9 mouse cellular contexts compared by ENCODE assay signal in genomic region chr8:126592771-126593571, GRCm38 (mm10). TPM values are rescaled to one million over a fixed set of nuclear protein-coding genes. Genes with fewer than 3 reads are reported as not detected.
A peak's percentile ranks its signal among the peaks of the same experiment; 100 is the strongest.
DNase-seq lines count a peak whose midpoint lies in the region; ATAC-seq and TF ChIP-seq lines count a peak whose summit lies in the region.
"Had no signal": no experiment of that assay in that cellular context is flagged by ENCODE, and none has a peak within 500 bp of the region (broad histone marks: within the 10 kb centered on the region; RNA-seq: fewer than 3 reads in every experiment).

No protein-coding gene starts in this region.

- no peaks in the 10 kb centered on the region for H3K9me3 ChIP-seq in erythroblast, embryonic 14.5 days (ENCODE audit: control insufficient read depth, low read length)
- H3K9me3 ChIP-seq in MEL (replicated peaks; ENCODE audit: insufficient read depth, low read length) = no peaks in the 10 kb centered on the region
- H3K9me3 ChIP-seq in heart, embryonic 16.5 days (replicated peaks; ENCODE audit: control insufficient read depth, low read length) = no peaks in the 10 kb centered on the region
- H3K9me3 ChIP-seq in midbrain, postnatal 0 days (ENCODE audit: low read length) = no peaks in the 10 kb centered on the region

- H3K4me1 ChIP-seq in erythroblast, embryonic 14.5 days (ENCODE audit: control insufficient read depth) = peaks cover 86% of the 10 kb centered on the region
- H3K4me1 ChIP-seq in MEL (ENCODE audit: control insufficient read depth in 1 of 2, insufficient read depth in 2 of 2, low read length in 2 of 2) = peaks cover 15 to 19% of the 10 kb centered on the region in 2 experiments
- H3K4me1 ChIP-seq in heart, embryonic 16.5 days (ENCODE audit: control insufficient read depth, insufficient read depth, low read length) = peaks cover 22% of the 10 kb centered on the region
- H3K4me1 ChIP-seq in midbrain, postnatal 0 days (ENCODE audit: insufficient read depth, low read length) = peaks cover 15% of the 10 kb centered on the region; the same call in 1 of the 2 replicates

- no peak for TF ChIP-seq CTCF in MEL (IDR thresholded peaks at IDR 0.05 in 2 of 3, conservative IDR thresholded peaks at IDR 0.05 in 1 of 3; ENCODE audit: control insufficient read depth in 1 of 3, insufficient read depth in 1 of 3, low read depth in 2 of 3, low read length in 3 of 3, poor library complexity in 1 of 3, severe bottlenecking in 1 of 3)
- TF ChIP-seq CTCF in midbrain, postnatal 0 days (IDR thresholded peaks at IDR 0.05) = no peak

- peaks cover 66% of the 10 kb centered on the region for H3K79me2 ChIP-seq in MEL (ENCODE audit: control insufficient read depth, insufficient read depth, low read length, poor library complexity)

- H3K4me2 ChIP-seq in heart, embryonic 16.5 days (ENCODE audit: low read depth, low read length) = peak overlapping the region; percentile 86
- peak overlapping the region; percentile 96 for H3K4me2 ChIP-seq in midbrain, postnatal 0 days (ENCODE audit: low read depth, low read length, poor library complexity, severe bottlenecking)

- TF ChIP-seq EP300 in MEL (IDR thresholded peaks at IDR 0.05; ENCODE audit: low read depth in 1 of 2, low read length in 2 of 2) = no peak

- no peak for ATAC-seq in erythroblast, adult 5-6 weeks (replicated peaks; ENCODE audit: low FRiP score, poor library complexity, severe bottlenecking)
- ATAC-seq in heart, embryonic 16.5 days (replicated peaks; ENCODE audit: extremely low read depth, insufficient read depth, low FRiP score) = no peak
- no peak for ATAC-seq in midbrain, postnatal 0 days (ENCODE audit: low FRiP score)

- DNase-seq in MEL (ENCODE audit: low read depth, low spot score) = peak; percentile 58
- DNase-seq in embryo, embryonic 10 days (ENCODE audit: low spot score) = peak; percentile 63
- DNase-seq in left cerebral cortex, postnatal 4 days = peak; percentile 59
- DNase-seq in midbrain, postnatal 0 days (ENCODE audit: low spot score) = peak; percentile 60
- DNase-seq in thymus, postnatal 10 days (ENCODE audit: low spot score in 2 of 2) = peak; percentile 54 to 57

- intact Hi-C loops in left cerebral cortex, postnatal 4 days (cut with DNase I) = loop anchor here (5.0 to 10.0 kb wide), 4 partner anchors 56 to 329 kb away; no protein-coding TSS in a partner anchor

- peak overlapping the region; percentile 94 for H3K4me3 ChIP-seq in erythroblast, embryonic 14.5 days (replicated peaks)
- H3K4me3 ChIP-seq in MEL (ENCODE audit: control insufficient read depth in 1 of 2, insufficient read depth in 1 of 2, low read depth in 2 of 2, low read length in 2 of 2) = peak overlapping the region; percentile 79 to 90
- peak overlapping the region; percentile 100 for H3K4me3 ChIP-seq in heart, embryonic 16.5 days (ENCODE audit: low read length)
- peak overlapping the region; percentile 99 for H3K4me3 ChIP-seq in midbrain, postnatal 0 days (ENCODE audit: low read depth, low read length)

- H3K27me3 ChIP-seq in erythroblast, embryonic 14.5 days (ENCODE audit: control insufficient read depth) = no peaks in the 10 kb centered on the region; the same call in 1 of the 2 replicates
- no peaks in the 10 kb centered on the region for H3K27me3 ChIP-seq in MEL (ENCODE audit: control insufficient read depth in 1 of 2, insufficient read depth in 2 of 2, low read length in 2 of 2)
- no peaks in the 10 kb centered on the region for H3K27me3 ChIP-seq in heart, embryonic 16.5 days (ENCODE audit: control insufficient read depth, insufficient read depth, low read length)
- no peaks in the 10 kb centered on the region for H3K27me3 ChIP-seq in midbrain, postnatal 0 days (ENCODE audit: insufficient read depth, low read length)
- H3K27me3 ChIP-seq: Patski had no signal

- no peak for TF ChIP-seq RAD21 in MEL (IDR thresholded peaks at IDR 0.05; ENCODE audit: low read depth, low read length)

- H3K9ac ChIP-seq in MEL (ENCODE audit: control insufficient read depth, low read depth, low read length, poor library complexity, severe bottlenecking) = peak overlapping the region; percentile 95
- H3K9ac ChIP-seq in heart, embryonic 16.5 days (ENCODE audit: low read length) = peak overlapping the region; percentile 100
- H3K9ac ChIP-seq in midbrain, postnatal 0 days (replicated peaks; ENCODE audit: low read length, poor library complexity, severe bottlenecking) = peak overlapping the region; percentile 98

- TF ChIP-seq POLR2A in MEL (IDR thresholded peaks at IDR 0.05; ENCODE audit: control insufficient read depth in 1 of 2, insufficient read depth in 1 of 2, low read depth in 1 of 2, low read length in 2 of 2, poor library complexity in 1 of 2) = no peak; a peak in 1 of 4 replicates

- peaks cover 26% of the 10 kb centered on the region for H3K36me3 ChIP-seq in erythroblast, embryonic 14.5 days (ENCODE audit: control insufficient read depth)
- peaks cover 19 to 22% of the 10 kb centered on the region in 2 experiments for H3K36me3 ChIP-seq in MEL (ENCODE audit: control insufficient read depth in 1 of 2, insufficient read depth in 2 of 2, low read length in 2 of 2)
- peaks cover 18% of the 10 kb centered on the region for H3K36me3 ChIP-seq in heart, embryonic 16.5 days (ENCODE audit: control insufficient read depth, insufficient read depth)
- H3K36me3 ChIP-seq in midbrain, postnatal 0 days (ENCODE audit: insufficient read depth, low read length) = peaks cover 9% of the 10 kb centered on the region; the same call in 1 of the 2 replicates

- WGBS in heart, embryonic 16.5 days = under 1% methylated on average over 105 of the region's 113 CpGs
- under 1% methylated on average over 76 of the region's 113 CpGs for WGBS in midbrain, postnatal 0 days

- peak overlapping the region; percentile 62 for H3K27ac ChIP-seq in MEL (ENCODE audit: control insufficient read depth, low read depth, low read length)
- H3K27ac ChIP-seq in heart, embryonic 16.5 days (ENCODE audit: low read length) = peak overlapping the region; percentile 99
- H3K27ac ChIP-seq in midbrain, postnatal 0 days (ENCODE audit: low read depth, low read length) = peak overlapping the region; percentile 99

TF ChIP-seq in MEL, 35 proteins besides CTCF, POLR2A, EP300 and RAD21:
- TF ChIP-seq MAX (IDR thresholded peaks at IDR 0.05; ENCODE audit: low read length) = no peak
- no peak for TF ChIP-seq MYB (IDR thresholded peaks at IDR 0.05; ENCODE audit: low read depth, low read length)
- TF ChIP-seq GABPA (IDR thresholded peaks at IDR 0.05; ENCODE audit: low read depth, low read length) = no peak
- no peak for TF ChIP-seq GATA1 (IDR thresholded peaks at IDR 0.05; ENCODE audit: low read depth, low read length)
- TF ChIP-seq ZNF384 (IDR thresholded peaks at IDR 0.05; ENCODE audit: low read depth, low read length) = no peak
- TF ChIP-seq MEF2A (IDR thresholded peaks at IDR 0.05; ENCODE audit: extremely low read depth, insufficient replicate concordance, low read depth, low read length, poor library complexity, severe bottlenecking) = no peak
- no peak for TF ChIP-seq TAL1 (IDR thresholded peaks at IDR 0.05; ENCODE audit: low read length)
- no peak for TF ChIP-seq NELFE (IDR thresholded peaks at IDR 0.05; ENCODE audit: low read depth, low read length)
- no peak for TF ChIP-seq HCFC1 (IDR thresholded peaks at IDR 0.05; ENCODE audit: low read depth, low read length)
- TF ChIP-seq MXI1 (IDR thresholded peaks at IDR 0.05; ENCODE audit: low read depth, low read length) = no peak
- TF ChIP-seq ZKSCAN1 (IDR thresholded peaks at IDR 0.05; ENCODE audit: low read depth, low read length) = no peak
- no peak for TF ChIP-seq MYC (IDR thresholded peaks at IDR 0.05; ENCODE audit: low read depth, low read length)
- no peak for TF ChIP-seq ELF1 (IDR thresholded peaks at IDR 0.05; ENCODE audit: low read depth, low read length)
- no peak for TF ChIP-seq POLR2AphosphoS5 (IDR thresholded peaks at IDR 0.05; ENCODE audit: borderline replicate concordance, low read depth, low read length)
- no peak for TF ChIP-seq BHLHE40 (IDR thresholded peaks at IDR 0.05; ENCODE audit: borderline replicate concordance, low read depth, low read length)
- no peak for TF ChIP-seq SIN3A (IDR thresholded peaks at IDR 0.05; ENCODE audit: low read length)
- TF ChIP-seq ZC3H11A (IDR thresholded peaks at IDR 0.05; ENCODE audit: low read depth, low read length) = no peak
- TF ChIP-seq ZMIZ1 (IDR thresholded peaks at IDR 0.05; ENCODE audit: low read depth, low read length) = no peak

RNA-seq across cellular contexts. Expression of gene Irf2bp2, which starts 0.8 kb away (rescaled TPM):
- polyA plus RNA-seq in erythroblast, embryonic 14.5 days (2012) = 1.2 and 1.3 TPM in 2 replicates
- total RNA-seq in erythroblast, adult 5-6 weeks (2015; ENCODE audit: low replicate concordance) = 21.3 and 34.7 TPM in 2 replicates
- 19.5 and 25.1 TPM in 2 replicates for total RNA-seq in erythroblast, adult 5-6 weeks (2017; ENCODE audit: low replicate concordance)
- total RNA-seq in MEL (2012; rRNA removed) = 30.4 and 37.2 TPM in 2 replicates
- polyA plus RNA-seq in MEL (2012; ENCODE audit: insufficient read depth in 1 of 2, insufficient read length in 2 of 2, low read depth in 1 of 2, low replicate concordance in 2 of 2, missing spikeins in 1 of 2) = 10 to 100 TPM in 1 of 2 experiments, not detected in 1; 17.1 TPM
- polyA plus RNA-seq in heart, embryonic 16.5 days (2015; fragmentation: Nextera tagmentation; extraction: Ambion mirVana) = 9.1 and 9.8 TPM in 2 replicates
- total RNA-seq in left cerebral cortex, postnatal 4 days (2021) = 10 to 100 TPM; 52.6 to 53.0 TPM
- 81.3 and 88.2 TPM in 2 replicates for total RNA-seq in midbrain, postnatal 0 days (2014; rRNA removed)
- polyA plus RNA-seq in midbrain, postnatal 0 days (2015; fragmentation: Nextera tagmentation; extraction: Ambion mirVana) = 8.0 and 9.2 TPM in 2 replicates
